Mouse (Mus musculus): ENCODE results near the gene Tnfrsf13b. TPM values are rescaled to one million over a fixed set of nuclear protein-coding genes. Genes with fewer than 3 reads are reported as not detected.
"Not testable (repeated sequence)": the region's sequence is repeated elsewhere in the genome, so short reads cannot be mapped to it uniquely, and the experiment has no call there.

Gene Tnfrsf13b
- total RNA-seq, 2 experiments from 2014 or later = 0.13 to 0.22 TPM

DNA sequence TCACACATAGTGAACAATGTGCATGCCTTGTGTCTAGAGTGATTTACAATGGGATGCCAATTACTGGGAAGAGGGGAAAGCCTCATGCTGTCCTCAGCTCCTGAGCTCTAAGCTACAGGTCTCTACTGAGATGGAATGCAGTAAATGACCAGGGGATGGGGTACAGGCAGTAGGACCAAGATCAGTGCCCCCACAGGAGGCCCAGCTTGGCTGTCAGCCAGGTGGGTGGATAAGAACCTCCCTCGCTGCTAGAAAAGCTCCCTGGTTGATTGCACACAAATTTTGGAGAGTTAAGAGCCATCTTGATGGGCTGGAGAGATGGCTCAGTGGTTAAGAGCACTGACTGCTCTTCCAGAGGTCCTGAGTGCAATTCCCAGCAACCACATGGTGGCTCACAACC is 15.6 kb upstream of the Tnfrsf13b start:
- Histone ChIP-seq H3K4me3 (no peak overlapping the region), H3K27ac (no peak overlapping the region)
- DNase-seq = no peak
- intact Hi-C loops (cut with DNase I) = no loop called here
- no peak for TF ChIP-seq CTCF (IDR thresholded peaks at IDR 0.05)

- no peak for DNase-seq
- Histone ChIP-seq H3K4me3 (no peak overlapping the region), H3K27ac (no peak overlapping the region)
- TF ChIP-seq CTCF (IDR thresholded peaks at IDR 0.05) = no peak
- intact Hi-C loops (cut with DNase I) = no loop called here
Measured at GRCm38 (mm10) chr11:61111472-61111871, 15.1 kb upstream of the Tnfrsf13b start.

- H3K4me3 ChIP-seq = no peak overlapping the region
- no peak for TF ChIP-seq CTCF (IDR thresholded peaks at IDR 0.05)
- intact Hi-C loops (cut with DNase I) = no loop called here
- H3K27ac ChIP-seq = no peak overlapping the region
- no peak for DNase-seq
Measured at GRCm38 (mm10) chr11:61112323-61112995, 14.1 kb upstream of the Tnfrsf13b start.

DNA sequence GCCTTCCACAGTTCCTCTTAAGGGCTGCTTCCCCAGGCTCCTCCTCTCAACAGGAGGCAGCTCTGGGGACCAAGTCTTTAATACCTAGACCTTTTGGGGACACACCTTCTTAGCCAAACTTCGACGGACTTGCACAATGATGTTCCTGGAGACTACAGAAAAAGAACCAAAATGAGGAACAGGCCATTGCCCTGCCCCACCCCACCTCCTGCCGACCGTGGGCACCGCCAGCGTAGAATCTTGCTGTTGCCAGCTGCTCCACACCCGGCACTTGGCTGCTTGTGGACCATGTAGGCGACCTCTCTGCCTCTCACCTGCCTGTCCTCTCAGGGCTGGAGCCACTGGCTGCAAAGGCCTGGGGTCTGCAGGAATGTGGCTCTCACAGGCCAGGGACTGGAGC is 10.3 kb upstream of the Tnfrsf13b start:
- TF ChIP-seq CTCF (IDR thresholded peaks at IDR 0.05) = no peak
- DNase-seq = no peak
- intact Hi-C loops (cut with DNase I) = no loop called here
- H3K4me3 ChIP-seq = no peak overlapping the region
- H3K27ac ChIP-seq = no peak overlapping the region

GRCm38 (mm10) chr11:61119996-61120583 is 6.5 kb upstream of the Tnfrsf13b start:
- no peak for TF ChIP-seq CTCF (IDR thresholded peaks at IDR 0.05)
- H3K4me3 ChIP-seq = no peak overlapping the region
- H3K27ac ChIP-seq = no peak overlapping the region
- intact Hi-C loops (cut with DNase I) = no loop called here
- no peak for DNase-seq

DNA sequence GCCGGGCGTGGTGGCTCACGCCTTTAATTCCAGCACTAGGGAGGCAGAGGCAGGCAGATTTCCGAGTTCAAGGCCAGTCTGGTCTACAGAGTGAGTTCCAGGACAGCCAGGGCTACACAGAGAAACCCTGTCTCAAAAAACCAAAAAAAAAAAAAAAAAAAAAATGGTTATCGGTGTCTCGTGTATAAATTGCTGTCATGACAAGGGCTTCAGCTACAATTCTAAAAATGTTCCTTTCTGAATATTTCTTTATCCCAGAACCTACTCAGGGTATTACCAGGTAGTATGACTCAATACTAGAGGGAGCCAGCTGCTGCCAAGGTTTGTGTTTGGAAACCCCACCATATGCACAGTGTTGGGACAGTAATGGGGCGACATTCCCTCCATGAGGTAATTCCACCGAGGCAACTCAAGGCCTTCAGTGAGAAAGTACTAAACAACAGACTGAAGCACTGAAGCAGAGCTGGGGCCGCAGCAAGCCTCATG is 4.2 kb upstream of the Tnfrsf13b start:
- DNase-seq = no peak
- intact Hi-C loops (cut with DNase I) = no loop called here
- TF ChIP-seq CTCF (IDR thresholded peaks at IDR 0.05) = no peak

GRCm38 (mm10) chr11:61122769-61123288 is 3.7 kb upstream of the Tnfrsf13b start:
- DNase-seq = no peak
- no peak for TF ChIP-seq CTCF (IDR thresholded peaks at IDR 0.05)
- intact Hi-C loops (cut with DNase I) = no loop called here
- H3K27ac ChIP-seq = no peak overlapping the region
- no peak overlapping the region for H3K4me3 ChIP-seq

More for the DNA sequence above, 4.2 kb upstream of the Tnfrsf13b start:
- Histone ChIP-seq H3K27ac (no peak overlapping the region), H3K4me3 (no peak overlapping the region)

GRCm38 (mm10) chr11:61123886-61124285 is 2.7 kb upstream of the Tnfrsf13b start:
- H3K4me3 ChIP-seq = no peak overlapping the region
- H3K27ac ChIP-seq = no peak overlapping the region
- DNase-seq = no peak
- no peak for TF ChIP-seq CTCF (IDR thresholded peaks at IDR 0.05)
- intact Hi-C loops (cut with DNase I) = no loop called here

DNA sequence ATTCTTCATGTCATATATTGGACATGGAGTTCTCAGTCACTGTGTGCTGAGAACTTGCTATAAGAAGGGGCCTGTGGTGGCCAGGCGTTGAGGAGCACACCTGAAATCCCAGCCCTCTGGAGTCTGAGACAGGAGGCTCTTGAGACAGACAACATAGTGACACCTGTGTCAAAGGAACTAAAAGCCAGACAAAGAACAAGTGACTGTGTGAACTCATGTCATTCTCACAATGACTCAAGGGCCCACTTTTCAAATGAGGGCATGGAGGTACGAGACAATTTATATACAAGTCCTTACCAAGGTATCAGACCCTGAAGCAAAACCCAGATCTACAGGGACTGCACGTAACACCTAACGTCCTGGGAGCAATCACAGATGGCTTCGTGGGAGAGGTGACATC is 585 bp upstream of the Tnfrsf13b start:
- DNase-seq = no peak
- intact Hi-C loops (cut with DNase I) = no loop called here
- no peak overlapping the region for H3K4me3 ChIP-seq
- TF ChIP-seq CTCF (IDR thresholded peaks at IDR 0.05) = no peak
- no peak overlapping the region for H3K27ac ChIP-seq

DNA sequence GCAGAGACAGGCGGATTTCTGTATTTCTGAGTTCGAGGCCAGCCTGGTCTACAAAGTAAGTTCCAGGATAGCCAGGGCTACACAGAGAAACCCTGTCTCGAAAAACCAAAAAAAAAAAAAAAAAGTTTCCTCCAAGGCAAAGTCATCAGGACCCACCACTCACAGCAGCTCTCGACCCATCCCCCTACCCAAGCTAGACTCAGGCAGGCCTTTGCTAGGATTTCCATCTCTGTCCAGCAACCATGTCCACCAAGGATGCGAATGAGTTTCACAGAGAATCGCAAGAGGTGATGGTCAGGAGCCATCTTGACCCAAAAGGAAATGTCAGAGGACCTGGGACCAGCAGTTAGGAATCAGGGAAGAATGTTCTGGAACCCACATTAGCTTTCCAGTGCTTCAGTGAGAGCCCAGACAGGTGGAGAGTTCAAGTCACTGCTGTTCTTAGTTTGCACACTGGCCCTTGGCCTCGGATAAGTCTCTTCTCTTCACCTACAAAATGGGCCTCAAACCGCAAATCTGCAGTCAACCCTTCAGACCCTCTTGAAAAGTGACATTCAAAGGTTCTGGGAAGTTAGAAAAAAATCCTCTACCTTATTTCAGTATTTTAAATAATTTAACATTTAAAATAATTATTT is 983 bp downstream of the Tnfrsf13b start:
- TF ChIP-seq CTCF (IDR thresholded peaks at IDR 0.05) = no peak
- no peak for DNase-seq
- Histone ChIP-seq H3K4me3 (no peak overlapping the region), H3K27ac (no peak overlapping the region)
- intact Hi-C loops (cut with DNase I) = no loop called here

DNA sequence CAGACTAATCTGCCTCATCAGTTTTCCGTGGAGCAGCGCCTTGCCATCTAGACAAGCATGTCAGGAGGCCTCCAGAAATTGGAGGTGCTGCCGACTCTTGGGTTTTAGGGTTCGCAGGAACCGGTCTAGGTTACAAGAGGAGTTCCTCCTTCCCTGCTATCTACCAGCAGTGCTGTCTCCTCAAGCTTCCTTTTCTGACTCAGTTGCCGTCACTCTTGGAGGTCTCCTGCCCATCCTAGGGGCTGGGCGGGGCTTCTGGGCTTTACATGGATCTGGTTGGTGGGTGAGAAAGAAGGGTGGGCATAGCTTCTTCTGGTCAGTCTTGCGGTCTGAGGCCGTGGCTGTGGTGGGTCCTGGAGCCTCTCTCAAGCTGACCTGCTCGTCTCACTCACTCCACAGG is 2.8 kb downstream of the Tnfrsf13b start:
- no peak for DNase-seq
- no peak for TF ChIP-seq CTCF (IDR thresholded peaks at IDR 0.05)
- Histone ChIP-seq H3K4me3 (no peak overlapping the region), H3K27ac (no peak overlapping the region)
- intact Hi-C loops (cut with DNase I) = no loop called here

DNA sequence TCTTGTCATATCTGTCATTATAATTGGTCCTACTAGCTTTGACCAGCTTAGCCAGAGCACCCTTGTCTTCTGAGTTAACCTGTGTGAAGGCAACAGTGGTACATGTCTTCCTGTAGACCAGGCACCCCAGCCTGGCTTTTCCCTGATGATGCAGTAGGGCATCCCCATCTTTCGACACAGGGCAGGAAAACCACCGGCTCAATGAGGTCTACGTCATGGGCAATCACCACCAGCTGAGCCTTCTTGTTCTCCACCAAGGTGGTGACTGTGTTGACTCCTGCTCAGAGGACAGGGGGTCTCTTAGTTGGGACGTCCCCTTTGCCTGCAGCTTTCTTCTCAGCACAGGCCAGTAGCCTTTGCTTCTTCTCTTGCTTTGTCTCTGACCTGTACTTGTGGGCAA is 4.1 kb downstream of the Tnfrsf13b start:
- intact Hi-C loops (cut with DNase I); H3K27ac ChIP-seq; H3K4me3 ChIP-seq; DNase-seq: not testable (repeated sequence)

DNA sequence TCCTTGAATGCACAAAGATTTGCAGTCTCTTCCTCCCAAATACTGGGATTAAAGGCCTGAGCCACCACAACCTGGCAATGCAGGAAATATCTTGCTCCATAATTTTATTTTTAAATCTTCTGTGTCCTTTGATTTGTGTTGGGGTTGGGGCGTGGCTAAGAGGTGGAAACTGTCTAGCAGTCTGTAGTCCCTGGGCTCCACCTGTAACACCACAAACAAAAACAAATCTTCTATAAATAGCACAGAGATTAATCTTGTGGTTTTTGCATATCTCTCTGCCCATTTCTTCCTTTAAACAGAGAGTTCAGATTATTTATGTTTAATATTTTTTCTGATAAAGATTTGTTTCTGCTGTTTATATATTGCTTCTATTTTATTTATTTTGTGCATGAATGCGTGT is 6.4 kb downstream of the Tnfrsf13b start:
- no peak overlapping the region for H3K27ac ChIP-seq
- no peak for TF ChIP-seq CTCF (IDR thresholded peaks at IDR 0.05)
- no peak for DNase-seq
- intact Hi-C loops (cut with DNase I) = no loop called here
- H3K4me3 ChIP-seq = no peak overlapping the region

Data from gastrocnemius, adult 2 months (tissue).